Mouse (Mus musculus) macrophage (primary cell): ENCODE data around the gene Aifm3. TPM values are rescaled to one million over a fixed set of nuclear protein-coding genes. Genes with fewer than 3 reads are reported as not detected.
"Not testable (repeated sequence)": the region's sequence is repeated elsewhere in the genome, so short reads cannot be mapped to it uniquely, and the experiment has no call there.

ENCODE experiments used
- H3K27ac ChIP-seq: fragments of 350-480 bp; formaldehyde crosslinking; 2 replicates; pipeline ENCODE4 v1.9.0; 2021
- H3K36me3 ChIP-seq: fragments of 350-480 bp; formaldehyde crosslinking; 2 replicates; pipeline ENCODE4 v1.9.0; 2021; ENCODE audit errors: inconsistent target
- H3K4me3 ChIP-seq: fragments of 350-480 bp; formaldehyde crosslinking; 2 replicates; pipeline ENCODE4 v1.9.0; 2021; ENCODE audit errors: inconsistent target
- H3K79me2 ChIP-seq: fragments of 350-480 bp; formaldehyde crosslinking; 2 replicates; pipeline ENCODE4 v1.9.0; 2021; ENCODE audit errors: inconsistent target
- WGBS: methylation state at CpG from one replicate; pipeline ENCODE4 v1.1.7; 2026; ENCODE audit warnings: inconsistent platforms; ENCODE audit not compliant: missing documents; 5-methylcytosine and 5-hydroxymethylcytosine counted together
- polyA plus RNA-seq: library from polyadenylated mRNA; stranded (reverse); fragments of 250-400 nt; gene quantifications from 3 replicates; pipeline ENCODE4 v1.2.4, GENCODE M21; 2018; ENCODE audit warnings: inconsistent platforms

Gene Aifm3
- polyA plus RNA-seq, 1 experiment from 2014 or later = not detected

DNA sequence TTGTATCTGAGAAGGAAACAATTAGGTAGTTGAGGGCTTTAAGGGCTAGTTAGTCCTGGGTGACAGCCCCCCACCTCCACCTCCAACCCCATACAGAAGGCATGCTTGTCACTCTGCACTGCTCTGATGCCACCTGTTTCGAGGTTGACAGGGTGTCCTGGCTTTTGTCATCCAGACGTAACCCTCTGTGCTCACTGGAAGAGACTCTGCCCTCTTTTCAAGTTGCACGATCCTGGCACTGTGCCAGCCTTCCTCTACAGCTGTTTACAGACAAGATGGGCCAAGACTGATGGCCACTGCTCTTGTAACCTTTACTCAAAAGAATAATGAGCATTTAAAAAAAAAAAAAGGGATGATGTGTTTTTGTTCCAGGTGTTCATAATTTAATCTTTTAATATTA lies 2.9 kb upstream of the Aifm3 start:
- Histone ChIP-seq H3K36me3 (peaks cover 48% of the 10 kb centered on the region), H3K27ac (no peak overlapping the region), H3K4me3 (no peak overlapping the region), H3K79me2 (peaks cover 23% of the 10 kb centered on the region)
- 71% methylated on average over 3 of the region's 3 CpGs for WGBS

DNA sequence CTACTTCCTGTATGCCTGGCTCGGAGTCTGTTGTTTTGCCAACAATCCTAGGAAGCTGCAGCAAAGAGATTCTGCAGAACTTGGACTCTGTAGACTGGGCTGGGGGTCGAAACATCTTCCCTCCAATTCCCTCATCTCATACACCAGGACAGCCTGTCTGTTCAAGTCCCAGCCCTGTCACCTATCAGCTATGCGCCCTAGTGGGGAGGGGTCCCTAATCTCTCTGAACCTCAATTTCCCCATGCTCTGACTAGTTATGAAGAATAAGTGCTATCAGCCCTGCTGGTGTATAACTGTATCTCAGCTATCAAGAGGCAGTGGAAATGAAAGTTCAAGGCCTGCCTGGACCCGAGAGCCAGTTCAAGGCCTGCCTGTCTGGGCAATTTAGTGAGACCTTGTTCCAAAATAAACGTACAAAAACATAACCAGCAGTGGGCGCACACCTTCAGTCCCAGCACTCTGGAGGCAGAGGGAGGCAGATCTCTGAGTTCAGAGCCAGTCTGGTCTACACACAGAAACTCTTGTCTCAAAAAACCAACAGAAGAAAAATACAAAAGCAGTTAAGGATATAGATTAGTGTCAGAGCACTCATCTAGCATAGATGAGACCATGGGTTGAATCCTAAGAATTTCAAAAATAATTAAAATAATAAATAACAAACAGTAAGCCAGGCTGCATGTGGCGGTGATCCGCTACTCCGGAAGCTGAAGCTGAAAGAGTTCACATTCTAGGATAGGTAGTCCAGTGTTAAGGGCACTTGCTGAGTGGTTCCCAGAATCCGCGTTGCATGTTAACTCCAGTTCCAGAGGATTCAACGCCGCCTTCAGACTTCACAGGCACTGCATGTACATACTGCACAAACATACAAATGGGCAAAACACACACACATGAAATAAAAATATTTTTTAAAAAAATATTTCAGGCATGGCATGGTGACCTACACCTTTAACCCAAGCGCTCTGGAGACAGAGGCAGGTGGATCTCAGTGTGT lies 638 bp upstream of the Aifm3 start:
- WGBS = 74% methylated on average over 14 of the region's 14 CpGs
- Histone ChIP-seq H3K4me3 (no peak overlapping the region), H3K27ac (no peak overlapping the region)

DNA sequence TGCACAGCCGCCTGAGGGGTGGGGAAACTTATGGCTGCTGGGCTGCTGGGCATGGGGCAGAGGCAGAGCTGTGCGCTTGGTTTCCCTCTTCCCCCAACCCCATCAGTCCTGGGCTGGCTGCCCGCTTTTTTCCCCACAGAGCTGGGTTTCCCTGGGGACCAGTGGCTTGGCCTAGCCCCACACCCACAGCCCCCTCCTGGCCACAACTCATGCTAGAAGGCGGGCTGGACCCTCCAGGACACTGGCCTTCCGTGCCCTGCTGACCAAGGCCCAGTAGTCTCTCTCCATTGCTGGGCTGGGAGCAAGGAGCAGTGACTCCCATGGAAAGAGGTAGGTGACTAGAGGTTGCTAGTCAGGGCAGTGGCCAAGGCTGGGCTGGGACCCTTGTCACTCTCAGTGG lies 1.7 kb downstream of the Aifm3 start:
- Histone ChIP-seq H3K4me3 (no peak overlapping the region), H3K36me3 (peaks cover 15% of the 10 kb centered on the region; the same call in 1 of the 2 replicates), H3K79me2 (no peaks in the 10 kb centered on the region), H3K27ac (no peak overlapping the region)
- WGBS = 97% methylated on average over 5 of the region's 5 CpGs

More for the DNA sequence above, 638 bp upstream of the Aifm3 start:
- Histone ChIP-seq H3K36me3 (peaks cover 38% of the 10 kb centered on the region), H3K79me2 (peaks cover under 1% of the 10 kb centered on the region; the same call in 1 of the 2 replicates)

DNA sequence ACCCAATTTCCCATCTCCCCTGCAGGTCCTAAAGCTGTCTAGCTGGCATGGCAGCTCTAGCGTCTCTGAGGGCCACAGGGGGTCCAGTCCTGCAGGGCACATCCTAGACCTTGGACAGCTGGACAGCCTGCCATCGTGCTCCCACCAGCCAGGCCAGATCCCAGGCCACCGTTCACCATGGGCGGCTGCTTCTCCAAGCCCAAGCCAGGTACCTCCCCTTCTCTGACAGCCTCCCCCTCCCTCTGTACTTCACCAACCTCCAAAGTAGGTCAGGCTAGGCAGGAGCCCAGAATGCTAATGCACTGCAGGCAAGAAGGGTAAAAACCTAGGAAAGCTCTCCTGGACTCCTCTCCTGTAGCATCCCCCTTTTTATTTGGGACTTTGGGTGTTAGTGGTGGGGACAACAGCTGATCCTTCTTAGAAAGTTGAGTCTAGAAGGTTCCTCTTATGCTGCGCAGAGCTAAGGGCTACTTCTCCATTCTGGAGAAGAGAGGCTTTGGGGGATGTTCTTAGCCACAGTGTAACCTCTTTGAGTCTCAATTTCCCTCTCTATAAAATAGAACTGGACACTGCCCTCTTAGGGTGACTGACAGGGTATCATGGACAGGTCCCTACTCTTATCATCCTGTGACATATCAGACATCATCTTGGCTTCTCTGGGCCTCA lies 2.6 kb downstream of the Aifm3 start:
- Histone ChIP-seq H3K4me3 (no peak overlapping the region), H3K36me3 (peaks cover 6% of the 10 kb centered on the region; the same call in 1 of the 2 replicates), H3K79me2 (no peaks in the 10 kb centered on the region), H3K27ac (no peak overlapping the region)
- 36% methylated on average over 5 of the region's 5 CpGs for WGBS

DNA sequence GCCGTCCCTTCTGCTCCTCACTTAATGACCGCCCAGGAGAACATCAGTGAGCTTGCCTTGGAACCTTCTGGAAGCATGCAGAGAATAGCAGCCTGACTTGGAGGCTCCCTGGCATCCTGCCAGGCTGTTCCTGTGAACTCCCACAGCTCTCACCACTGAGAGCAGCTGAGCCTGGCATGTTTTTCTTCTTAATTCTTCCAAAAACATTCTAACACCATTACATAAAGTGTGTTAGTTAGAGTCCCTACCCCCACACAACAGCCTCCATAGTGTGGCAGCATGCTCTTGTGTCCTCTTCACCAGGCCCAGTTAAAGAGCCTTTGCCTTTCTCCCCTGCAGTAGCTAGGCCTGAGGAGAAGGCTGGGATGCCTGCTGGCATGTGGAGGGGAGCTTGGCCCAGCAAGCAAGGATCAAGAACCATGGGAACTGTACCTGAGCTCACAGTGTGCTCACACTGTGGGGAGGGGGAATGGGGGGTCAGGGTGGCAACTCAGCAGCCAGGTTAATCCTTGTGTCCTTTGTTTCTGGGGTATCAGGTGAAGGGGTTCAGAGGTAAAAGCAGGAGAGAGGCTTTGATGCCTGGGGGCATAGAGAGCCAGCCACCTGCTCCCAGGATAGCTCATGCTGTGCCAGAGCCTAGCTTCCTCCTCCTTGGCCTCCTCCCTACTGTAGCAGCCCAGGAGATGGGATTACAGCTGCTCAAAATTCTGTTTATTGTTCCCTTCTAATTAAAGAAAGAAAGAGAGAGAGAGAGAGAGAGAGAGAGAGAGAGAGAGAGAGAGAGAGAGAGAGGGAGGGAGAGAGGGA lies 7.3 kb downstream of the Aifm3 start:
- no peaks in the 10 kb centered on the region for H3K79me2 ChIP-seq
- no peak overlapping the region for H3K27ac ChIP-seq
- H3K4me3 ChIP-seq = no peak overlapping the region
- no peaks in the 10 kb centered on the region for H3K36me3 ChIP-seq
- 100% methylated on average over 2 of the region's 2 CpGs for WGBS

DNA sequence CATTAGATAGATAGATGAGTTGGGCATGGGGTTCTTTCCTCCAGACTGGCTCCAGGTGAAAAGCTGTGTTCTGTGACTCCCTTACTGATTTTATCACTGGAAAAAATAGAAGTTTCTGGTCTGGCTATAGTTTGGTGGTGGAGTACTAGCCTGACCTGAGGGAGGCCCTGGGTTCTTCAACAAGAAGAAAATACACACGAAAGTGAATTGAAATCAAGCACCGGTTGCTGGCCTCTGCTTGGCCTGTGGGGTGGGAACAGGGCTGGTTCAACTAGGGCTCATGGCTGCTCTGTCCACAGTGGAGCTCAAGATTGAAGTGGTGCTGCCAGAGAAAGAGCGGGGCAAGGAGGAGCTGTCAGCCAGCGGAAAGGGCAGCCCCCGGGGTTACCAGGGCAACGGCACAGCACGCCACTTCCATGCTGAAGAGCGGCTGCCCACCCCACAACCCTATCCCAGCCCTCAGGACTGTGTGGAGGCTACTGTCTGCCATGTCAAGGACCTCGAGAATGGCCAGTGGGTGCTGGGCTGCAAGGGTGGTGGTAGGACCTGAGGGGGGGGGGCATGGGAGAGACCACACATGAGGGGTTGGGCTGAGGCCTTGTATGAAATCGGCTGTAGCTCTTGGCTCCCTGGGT lies 10.0 kb downstream of the Aifm3 start:
- WGBS = 78% methylated on average over 10 of the region's 10 CpGs
- Histone ChIP-seq H3K27ac (no peak overlapping the region), H3K4me3 (no peak overlapping the region), H3K79me2 (no peaks in the 10 kb centered on the region), H3K36me3 (no peaks in the 10 kb centered on the region)

DNA sequence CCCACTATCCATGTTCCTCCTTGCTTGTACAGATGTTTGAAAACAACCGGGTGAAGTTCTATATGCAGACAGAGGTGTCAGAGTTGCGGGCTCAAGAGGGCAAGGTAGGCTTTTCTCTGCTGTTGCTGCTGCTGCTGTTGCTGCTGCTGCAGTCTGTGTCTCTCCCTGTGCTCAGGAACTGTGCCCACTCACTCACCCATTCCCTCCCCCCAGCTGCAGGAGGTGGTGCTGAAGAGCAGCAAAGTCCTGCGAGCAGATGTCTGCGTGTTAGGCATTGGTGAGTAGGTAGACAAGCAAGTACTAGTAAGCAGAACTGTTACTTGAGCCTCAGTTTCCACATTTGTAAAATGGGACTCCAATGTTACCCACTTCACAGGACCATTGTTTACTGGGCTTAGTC lies 13.3 kb downstream of the Aifm3 start:
- Histone ChIP-seq H3K79me2 (no peaks in the 10 kb centered on the region), H3K36me3 (no peaks in the 10 kb centered on the region), H3K4me3 (no peak overlapping the region), H3K27ac (no peak overlapping the region)
- WGBS = 82% methylated on average over 4 of the region's 4 CpGs

DNA sequence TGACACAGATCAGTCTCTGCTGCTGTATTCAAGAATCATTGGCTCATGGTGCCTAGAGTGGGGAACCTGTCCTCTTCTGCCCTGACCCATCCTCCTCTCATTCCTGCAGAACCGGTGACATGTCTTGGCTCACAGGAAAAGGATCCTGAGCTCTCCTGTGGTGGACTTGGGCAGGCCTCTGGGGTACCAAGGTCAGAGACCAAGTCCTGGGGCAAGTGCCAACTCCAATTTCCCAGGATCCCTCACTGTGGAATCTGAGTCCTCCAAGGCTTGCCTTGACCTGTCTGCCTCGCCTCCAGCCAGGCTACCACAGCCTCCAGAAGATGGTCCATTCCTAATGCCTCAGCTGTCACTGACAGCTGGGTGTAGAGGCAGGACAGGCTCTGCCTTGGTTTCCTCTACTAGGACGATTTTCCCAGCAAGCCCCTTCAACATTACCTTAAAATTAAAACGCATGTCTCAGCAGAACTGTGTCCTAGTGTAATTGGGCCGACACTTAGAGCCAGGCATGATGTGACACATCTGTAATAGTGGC lies 17.7 kb downstream of the Aifm3 start:
- WGBS = 83% methylated on average over 5 of the region's 5 CpGs
- Histone ChIP-seq H3K4me3 (no peak overlapping the region), H3K36me3 (peaks cover 3% of the 10 kb centered on the region; the same call in 1 of the 2 replicates), H3K79me2 (no peaks in the 10 kb centered on the region; the same call in 1 of the 2 replicates), H3K27ac (no peak overlapping the region)

DNA sequence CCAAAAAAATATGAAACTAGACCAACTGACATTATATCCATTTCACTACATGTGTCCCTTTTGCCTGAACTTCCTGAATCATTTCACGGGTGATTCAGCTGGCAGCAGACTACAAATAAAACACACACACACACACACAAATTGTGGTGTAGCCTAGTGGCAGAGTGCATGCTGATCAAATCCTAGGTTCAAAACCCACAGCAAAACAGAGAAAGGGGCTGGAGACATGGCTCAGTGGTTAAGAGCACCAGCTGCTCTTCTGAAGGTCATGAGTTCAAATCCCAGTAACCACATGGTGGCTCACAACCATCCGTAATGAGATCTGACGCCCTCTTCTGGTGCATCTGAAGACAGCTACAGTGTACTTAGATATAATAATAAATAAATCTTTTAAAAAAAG lies 18.6 kb downstream of the Aifm3 start:
- H3K4me3 ChIP-seq = peak overlapping the region; percentile 81
- H3K36me3 ChIP-seq = peaks cover 13% of the 10 kb centered on the region; the same call in 1 of the 2 replicates
- whole genome bisulfite sequencing = 18% methylated on average over 1 of the region's 3 CpGs
- H3K79me2 ChIP-seq = not testable (repeated sequence)
- H3K27ac ChIP-seq = peak overlapping the region; percentile 75

DNA sequence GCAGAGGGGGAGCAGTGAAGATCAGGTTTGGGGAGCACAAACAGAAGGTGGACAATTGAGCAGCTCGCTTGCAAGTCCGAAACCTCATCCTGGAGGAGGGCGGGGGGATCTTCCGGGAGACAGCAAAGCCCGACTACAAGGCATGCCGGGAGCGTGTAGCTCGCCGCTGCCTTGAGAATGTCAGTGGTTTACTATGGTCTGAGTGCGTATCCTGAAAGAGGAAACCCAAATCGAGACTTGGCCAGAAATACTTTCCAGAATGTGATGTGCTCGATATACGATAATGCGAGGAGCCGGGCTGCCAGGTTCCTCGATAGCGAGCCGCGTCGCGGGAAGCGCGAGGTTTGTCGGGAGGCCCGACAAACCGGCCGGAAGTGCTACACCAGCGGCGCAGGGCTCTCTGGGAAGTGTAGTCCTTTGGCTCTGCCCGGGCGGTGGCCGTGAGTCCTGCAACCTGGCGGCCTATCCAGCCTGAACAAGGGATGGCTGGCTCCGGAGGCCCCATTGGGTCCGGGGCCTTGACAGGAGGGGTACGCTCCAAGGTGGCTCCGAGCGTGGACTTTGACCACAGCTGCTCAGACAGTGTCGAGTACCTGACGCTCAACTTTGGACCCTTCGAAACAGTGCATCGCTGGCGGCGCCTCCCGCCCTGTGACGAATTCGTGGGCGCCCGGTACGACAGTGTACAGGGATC lies 19.3 kb downstream of the Aifm3 start, which contains the start of gene Lztr1:
Gene Lztr1, plus strand, starts transcription at position 143 of the 694 bp plus-strand sequence.
- H3K36me3 ChIP-seq = peaks cover 19% of the 10 kb centered on the region
- WGBS = 2% methylated on average over 50 of the region's 50 CpGs
- no peaks in the 10 kb centered on the region; the same call in 1 of the 2 replicates for H3K79me2 ChIP-seq
- peak within 1 kb of the TSS; percentile 81 for H3K4me3 ChIP-seq
- H3K27ac ChIP-seq = peak within 1 kb of the TSS; percentile 75

DNA sequence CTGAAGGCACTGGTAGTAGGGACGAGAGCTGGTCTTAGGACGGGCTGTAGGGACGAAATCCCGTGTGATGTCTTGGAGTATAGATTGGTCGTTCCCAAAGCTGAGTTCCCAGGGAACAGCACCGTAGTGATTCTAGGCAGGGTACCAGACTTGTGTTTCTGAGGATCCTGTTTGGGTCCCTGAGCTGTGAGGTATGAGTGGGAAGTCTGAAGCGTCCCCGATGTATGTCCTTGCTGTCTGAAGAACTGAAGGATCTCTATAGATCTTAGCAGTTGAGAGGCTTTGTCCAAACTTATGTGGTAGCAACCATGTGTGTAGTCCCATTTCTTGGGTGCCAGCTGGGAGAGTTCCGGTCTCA lies 19.8 kb downstream of the Aifm3 start:
- H3K79me2 ChIP-seq = no peaks in the 10 kb centered on the region; the same call in 1 of the 2 replicates
- 4% methylated on average over 9 of the region's 9 CpGs for WGBS
- H3K4me3 ChIP-seq = peak overlapping the region; percentile 81
- peak overlapping the region; percentile 75; the same call in 1 of the 2 replicates for H3K27ac ChIP-seq
- peaks cover 21% of the 10 kb centered on the region for H3K36me3 ChIP-seq

DNA sequence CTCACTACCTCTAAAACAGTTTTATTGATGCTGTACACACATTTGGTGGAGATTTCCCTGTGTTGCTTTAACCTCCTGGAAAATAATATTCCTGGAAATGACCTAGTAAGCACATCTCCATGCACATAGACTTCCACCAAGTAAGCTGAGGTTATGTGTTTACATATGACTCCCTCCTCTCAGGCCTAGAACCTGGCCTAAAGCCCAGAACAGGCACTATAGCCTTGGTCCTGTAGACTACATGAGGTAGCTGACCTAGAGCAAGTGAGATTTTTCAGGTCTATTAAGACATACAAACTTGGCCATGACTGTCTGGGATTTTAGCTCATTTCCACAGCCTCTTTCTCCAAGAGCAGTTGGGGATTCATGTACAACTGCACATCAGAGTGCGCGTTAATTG lies 20.7 kb downstream of the Aifm3 start:
- 96% methylated on average over 2 of the region's 2 CpGs for WGBS
- H3K27ac ChIP-seq = no peak overlapping the region

DNA sequence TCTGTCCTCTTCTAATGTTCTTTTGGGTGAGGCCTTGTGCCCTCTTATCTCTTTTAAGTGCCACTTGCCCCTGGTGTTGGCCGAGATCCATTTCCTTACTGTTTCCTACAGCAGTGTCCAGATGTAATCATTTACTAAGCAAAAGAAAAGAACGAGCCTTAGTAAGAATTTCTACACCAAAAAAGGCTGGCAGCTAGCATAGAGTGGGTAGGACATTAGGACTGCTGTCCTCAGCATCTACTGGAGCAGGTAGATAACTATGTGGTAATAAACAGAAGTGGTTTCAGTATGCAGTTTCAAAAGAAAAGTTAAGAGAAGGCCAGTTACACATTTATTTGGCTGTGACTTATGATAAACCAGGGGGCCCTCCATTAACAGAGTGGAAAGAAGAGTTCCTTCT lies 21.3 kb downstream of the Aifm3 start:
- peaks cover 24% of the 10 kb centered on the region for H3K36me3 ChIP-seq
- H3K4me3 ChIP-seq = no peak overlapping the region
- H3K27ac ChIP-seq = no peak overlapping the region

More for the DNA sequence above, 20.7 kb downstream of the Aifm3 start:
- H3K4me3 ChIP-seq = no peak overlapping the region
- H3K36me3 ChIP-seq = peaks cover 21% of the 10 kb centered on the region
- no peaks in the 10 kb centered on the region; the same call in 1 of the 2 replicates for H3K79me2 ChIP-seq

More for the DNA sequence above, 21.3 kb downstream of the Aifm3 start:
- no peaks in the 10 kb centered on the region; the same call in 1 of the 2 replicates for H3K79me2 ChIP-seq
- 100% methylated on average over 2 of the region's 2 CpGs for WGBS
